Mouse (Mus musculus): ENCODE measurements at regions not wholly inside any gene's neighbourhood (a gene's known extent, or its start where the extent isn't known, plus 50 kb on each side); places are given as distances from the start of the nearest gene placed in this dataset.
"Not testable (repeated sequence)": the region's sequence is repeated elsewhere in the genome, so short reads cannot be mapped to it uniquely, and the experiment has no call there.

DNA sequence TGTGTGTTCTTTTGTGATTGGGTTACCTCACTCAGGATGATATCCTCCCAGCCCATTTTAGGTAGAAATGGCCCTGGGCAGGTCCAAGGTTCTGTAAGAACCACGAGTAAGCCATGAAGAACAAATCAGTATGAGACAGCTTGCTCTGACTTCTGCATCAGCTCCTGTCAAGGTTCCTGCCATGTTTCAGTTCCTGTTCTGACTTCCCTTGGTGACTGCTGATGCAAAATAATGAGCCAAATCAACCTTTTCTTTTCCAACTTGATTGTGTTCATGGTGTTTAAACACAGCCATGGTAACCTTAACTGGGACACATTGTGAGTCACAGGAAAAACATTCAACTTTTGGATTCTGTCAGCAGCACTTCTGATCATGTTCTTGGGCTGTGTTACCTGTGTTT lies 667.4 kb upstream of the Igfbp7 start:
- DNase-seq (ENCODE audit: low spot score in 2 of 2) = no peak

DNA sequence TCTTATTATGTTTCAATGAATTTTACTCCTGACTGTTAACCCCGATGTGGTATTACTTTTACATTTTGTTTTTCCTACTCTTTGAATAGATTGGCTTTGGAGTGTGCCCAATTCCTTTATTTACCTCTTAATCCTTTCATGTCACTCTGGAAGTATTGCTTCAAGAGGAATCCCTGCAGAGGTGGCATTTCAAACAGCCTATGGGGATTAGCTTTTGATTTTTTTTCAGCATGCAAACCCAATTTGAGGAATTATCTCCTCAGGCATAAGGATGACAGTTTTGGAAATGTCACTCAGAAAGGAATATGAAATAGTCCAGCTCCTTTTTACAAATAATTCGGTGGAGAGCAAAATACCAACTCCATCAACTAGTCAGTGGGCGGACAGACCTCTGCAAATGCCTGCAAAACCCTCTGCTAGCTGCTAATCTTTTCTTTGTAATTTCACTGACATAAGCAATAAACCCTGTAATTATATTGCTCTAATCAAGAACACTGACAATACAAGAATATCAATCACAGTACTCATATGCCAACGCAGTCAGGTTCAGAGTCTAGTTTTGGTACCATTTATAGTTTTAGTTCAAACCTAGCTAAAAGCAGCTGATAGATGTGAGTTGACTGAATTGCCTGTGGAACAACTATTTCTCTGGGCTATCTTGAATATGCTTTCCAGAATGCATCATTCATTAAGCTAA lies 624.9 kb upstream of the Igfbp7 start:
- no peak for DNase-seq (ENCODE audit: low spot score in 2 of 2)

DNA sequence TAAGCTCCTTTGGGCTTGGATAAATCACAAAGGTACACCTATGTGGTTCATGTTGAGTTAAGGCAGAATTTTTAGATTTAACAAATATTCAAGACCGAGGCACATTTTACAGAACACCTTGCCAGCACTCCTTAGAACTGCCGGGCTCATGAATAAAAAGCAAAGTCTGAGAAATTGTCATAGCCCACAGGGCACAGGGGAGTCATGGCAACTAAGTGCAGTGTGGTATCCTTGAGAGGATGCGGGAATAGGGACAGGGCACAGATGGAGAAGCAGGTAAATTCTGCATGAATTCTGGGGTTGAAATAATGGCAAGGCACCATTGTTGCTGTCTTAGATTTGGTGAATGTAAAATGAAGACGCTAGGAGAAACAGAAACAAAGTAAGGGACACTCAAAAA lies 609.7 kb upstream of the Igfbp7 start:
- no peak for DNase-seq (ENCODE audit: low spot score in 2 of 2)

DNA sequence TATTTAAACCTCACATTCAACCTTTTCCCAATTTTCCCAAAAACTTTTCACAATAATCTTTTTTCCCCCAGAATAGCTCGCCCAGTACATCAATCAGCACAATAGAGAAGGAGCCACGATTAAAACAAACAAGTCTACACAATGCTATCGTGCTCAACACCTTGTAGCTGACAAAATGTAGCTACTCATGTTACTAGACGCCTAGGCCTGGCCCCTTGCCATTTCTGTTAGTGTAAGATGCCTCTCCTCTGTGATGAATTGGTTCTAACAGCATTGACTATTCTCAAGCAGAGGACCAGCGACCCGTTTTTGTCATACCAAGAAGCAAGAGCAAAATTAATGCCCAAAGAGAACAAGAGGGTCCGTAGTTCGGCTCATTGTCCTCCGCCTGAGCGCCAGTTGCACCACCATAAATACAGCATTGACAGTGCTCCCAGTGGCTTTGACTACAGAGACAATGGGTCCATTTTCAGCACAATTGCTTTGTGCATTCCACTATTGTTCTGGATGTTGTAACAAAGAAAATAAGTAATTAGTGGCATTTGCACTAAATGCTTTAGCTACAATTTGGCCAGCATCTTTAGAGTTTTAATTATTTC lies 578.7 kb upstream of the Igfbp7 start:
- DNase-seq (ENCODE audit: low spot score in 2 of 2) = no peak

DNA sequence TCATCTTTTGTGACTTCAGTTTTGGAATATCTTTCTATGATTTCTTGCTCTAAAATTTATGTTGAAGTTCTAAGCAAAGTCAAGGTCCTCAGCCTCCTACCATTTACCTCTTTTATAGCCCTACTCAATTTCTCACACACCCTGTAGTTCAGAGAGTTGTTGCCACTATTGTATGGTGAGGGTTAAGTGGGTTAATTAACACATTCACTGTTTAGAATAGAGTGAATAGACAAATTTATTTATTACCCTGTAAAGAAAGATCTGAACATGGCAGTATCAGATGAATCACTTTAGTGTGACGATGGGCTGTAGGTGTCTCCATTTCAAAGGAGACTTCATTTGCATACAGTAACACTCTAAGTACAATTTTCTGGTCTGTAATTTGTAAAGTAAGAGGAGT lies 577.4 kb upstream of the Igfbp7 start:
- no peak for DNase-seq (ENCODE audit: low spot score in 2 of 2)

DNA sequence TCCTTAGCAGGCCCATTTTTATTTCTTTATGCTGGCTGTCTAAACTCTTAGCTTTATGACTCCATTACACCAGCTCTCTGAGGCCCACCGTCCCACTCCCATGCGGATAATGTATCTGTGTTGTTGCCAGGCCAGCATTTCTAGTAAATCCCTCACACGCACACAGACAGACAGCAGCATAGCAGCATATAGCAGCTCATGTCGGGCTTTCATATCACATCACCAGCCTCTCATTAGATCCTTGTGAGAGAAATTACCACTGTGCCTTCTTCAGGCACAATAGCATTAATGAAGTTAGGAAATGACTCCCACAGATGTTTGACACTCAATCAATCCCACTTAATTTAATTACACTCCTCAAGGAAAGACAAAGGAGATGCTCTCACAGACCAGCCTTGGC lies 532.2 kb upstream of the Igfbp7 start:
- DNase-seq (ENCODE audit: low spot score in 2 of 2) = not testable (repeated sequence)

DNA sequence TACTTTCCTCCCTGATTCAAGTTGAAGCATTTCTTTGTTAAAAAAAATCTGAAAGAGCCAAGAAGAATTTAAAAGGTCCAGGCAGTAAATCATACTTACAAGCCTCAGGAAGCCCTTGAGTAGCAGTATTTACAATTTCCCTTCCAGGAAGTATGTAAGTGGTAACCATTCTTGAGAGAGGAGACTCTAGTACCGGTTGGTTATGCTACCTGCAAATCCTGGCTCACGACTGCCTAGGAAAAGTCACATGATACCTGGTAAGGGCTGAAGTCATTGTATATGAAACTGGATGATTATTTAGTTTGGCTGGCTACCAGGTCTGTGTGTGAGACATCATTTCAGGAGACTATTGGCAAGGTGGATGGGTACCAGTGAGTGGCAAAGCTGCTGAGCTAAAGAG lies 524.0 kb upstream of the Igfbp7 start:
- no peak for DNase-seq (ENCODE audit: low spot score in 2 of 2)

DNA sequence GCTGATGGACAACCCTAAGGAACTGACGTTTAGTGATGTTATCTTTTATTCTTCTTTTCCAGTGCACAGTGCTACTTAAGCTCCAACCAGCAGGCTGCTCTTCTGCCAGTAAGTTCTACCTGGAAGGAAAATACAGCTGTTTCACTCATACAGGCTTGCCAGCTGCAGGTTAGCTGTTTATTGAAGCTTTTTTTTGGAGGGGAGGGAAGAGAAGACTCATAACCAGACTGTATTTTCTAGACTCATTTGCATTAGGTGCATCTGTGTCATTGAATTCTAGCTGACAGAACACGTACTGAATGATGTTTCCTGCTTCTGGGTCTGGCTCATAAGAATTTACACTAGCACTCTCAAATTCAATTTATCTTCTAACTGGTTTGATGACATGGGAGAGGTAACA lies 513.3 kb upstream of the Igfbp7 start:
- DNase-seq (ENCODE audit: low spot score in 2 of 2) = no peak

DNA sequence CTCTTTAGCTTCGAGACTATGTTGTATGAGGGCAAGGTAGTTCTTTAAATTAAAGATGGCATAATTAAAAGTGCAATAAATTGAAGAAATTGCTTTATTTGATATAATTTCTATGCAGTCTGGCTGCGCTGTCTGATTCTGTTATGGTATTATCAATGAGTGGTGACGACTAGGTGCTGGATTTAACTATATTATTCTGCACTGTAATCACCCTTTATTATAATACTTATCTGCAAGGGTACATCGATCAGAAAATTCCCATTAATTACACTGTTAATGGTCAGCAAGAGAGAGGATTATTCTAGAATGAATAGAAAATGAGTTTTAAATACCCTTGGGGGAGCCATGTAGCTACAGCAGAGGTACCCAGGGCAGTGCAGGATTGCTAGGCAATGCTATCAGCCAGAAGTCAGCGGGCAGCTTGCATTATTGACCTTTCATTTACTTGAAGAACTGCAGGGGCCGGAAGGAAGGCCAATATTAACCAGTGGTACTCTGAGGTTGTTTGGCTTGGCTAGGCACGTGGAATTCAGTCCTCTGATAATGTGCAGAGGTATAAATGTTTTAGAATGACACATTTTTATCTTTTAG lies 509.3 kb upstream of the Igfbp7 start:
- no peak for DNase-seq (ENCODE audit: low spot score in 2 of 2)

DNA sequence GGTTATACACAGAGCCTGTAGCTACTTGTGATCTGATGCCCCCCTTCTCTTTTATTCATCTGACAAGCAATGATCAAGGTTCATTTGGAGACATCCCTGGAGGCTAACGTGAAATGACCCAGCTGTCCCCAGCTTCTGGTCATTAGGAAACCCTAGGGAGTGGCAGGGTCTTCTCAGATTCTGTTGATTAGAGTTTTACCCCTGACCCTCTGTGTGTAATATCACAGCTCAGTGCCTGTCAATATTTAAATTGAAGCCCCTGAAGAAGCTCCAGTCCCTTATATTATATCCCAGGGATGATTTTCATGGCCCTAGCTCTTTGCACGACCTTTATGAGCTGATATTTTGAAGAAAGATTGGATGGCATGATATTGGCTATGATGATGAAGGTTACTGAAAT lies 508.5 kb upstream of the Igfbp7 start:
- DNase-seq (ENCODE audit: low spot score in 2 of 2) = no peak

DNA sequence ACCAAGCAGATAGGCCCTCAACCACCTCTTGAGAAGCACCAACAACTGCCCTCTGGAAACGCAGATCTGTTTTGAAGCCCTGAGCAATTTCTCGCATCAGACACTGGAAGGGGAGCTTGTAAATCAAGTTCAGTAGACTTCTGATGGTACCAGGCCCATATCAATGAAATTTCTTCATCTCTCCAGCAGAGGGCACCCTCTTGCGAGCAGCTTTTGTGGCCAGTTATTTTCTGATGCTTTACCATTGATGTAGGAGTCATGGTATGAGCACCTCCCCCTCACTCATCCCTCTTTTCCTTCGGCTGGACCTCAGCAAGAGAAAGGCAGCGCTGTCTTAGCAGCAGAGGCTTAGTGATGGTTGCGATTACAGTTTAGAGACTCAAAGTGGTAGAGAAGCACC lies 501.4 kb upstream of the Igfbp7 start:
- no peak for DNase-seq (ENCODE audit: low spot score in 2 of 2)

DNA sequence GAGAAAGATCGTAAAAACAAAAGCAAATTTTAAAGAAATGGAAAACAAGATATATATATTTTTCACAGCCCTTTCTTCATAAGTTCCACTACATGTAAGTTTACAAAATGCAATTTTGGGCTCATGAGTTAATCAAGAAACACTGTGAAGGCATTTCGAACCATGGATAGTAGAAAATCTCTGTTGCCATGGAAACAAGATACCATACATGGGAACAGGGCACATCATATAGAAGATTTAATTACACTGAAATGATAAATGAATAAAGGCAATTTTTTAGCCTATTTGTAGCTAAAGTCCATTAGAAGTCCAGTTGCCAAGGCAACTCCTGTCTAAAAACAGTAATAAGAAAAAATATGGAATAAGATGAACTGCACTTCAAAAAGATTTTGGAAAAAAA lies 484.2 kb upstream of the Igfbp7 start:
- not testable (repeated sequence) for DNase-seq (ENCODE audit: low spot score in 2 of 2)

DNA sequence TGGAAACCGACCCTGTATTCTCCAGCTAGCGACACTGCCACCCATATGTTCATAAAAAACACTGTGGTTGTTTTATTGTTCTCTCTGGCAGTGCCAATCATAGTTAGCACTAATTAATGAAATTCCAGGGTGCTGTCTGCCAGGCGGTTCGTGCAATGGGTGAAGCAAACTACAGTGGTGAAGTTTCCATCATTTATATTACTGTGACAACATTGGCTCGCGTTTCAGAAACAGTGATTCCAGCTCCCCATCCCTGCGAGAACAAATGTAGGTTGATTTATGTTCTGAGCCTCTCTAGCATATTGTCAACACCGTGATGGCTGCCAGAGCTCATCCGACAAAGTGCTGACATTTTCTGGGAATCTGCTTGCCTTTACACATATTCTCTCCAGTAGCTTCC lies 480.7 kb upstream of the Igfbp7 start:
- DNase-seq (ENCODE audit: low spot score in 2 of 2) = no peak

DNA sequence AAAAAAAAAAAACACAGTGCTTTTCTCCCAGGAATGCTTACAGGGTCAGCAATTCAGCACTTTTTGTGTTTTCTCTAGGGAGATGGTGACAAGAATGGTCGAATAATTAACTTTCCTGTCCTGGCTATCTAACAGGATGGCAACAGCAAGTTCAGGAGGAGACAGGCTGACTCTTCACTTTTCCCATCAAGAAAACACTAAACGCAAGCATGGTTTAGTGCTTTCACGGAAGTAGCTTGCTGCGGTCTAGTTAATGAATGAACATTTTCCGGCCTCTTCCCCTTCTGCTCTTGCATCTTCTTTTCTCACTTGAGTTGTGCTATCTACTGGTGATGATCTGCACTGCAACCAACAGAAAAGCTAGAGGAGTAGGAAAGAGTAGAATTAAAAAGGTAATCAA lies 463.6 kb upstream of the Igfbp7 start:
- no peak for DNase-seq (ENCODE audit: low spot score in 2 of 2)

DNA sequence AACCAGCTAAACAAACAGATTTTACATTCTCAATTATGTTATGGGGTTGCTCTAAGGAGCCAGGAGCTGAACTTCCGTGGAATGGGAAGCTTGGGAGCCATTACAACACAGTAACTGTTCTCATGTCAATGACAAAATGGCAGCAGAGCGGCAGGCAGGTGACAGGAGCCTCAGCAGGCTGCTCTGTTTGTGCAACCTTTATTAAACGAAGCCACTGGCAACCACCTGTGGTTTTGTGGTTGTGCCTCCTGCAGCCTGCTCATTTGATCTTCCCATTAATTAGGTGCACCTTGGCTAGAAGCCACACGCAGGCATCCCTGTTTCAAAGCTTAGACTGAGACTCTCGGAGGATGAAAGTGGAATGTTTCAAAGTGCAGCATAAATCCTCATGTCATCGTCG lies 457.5 kb upstream of the Igfbp7 start:
- no peak for DNase-seq (ENCODE audit: low spot score in 2 of 2)

DNA sequence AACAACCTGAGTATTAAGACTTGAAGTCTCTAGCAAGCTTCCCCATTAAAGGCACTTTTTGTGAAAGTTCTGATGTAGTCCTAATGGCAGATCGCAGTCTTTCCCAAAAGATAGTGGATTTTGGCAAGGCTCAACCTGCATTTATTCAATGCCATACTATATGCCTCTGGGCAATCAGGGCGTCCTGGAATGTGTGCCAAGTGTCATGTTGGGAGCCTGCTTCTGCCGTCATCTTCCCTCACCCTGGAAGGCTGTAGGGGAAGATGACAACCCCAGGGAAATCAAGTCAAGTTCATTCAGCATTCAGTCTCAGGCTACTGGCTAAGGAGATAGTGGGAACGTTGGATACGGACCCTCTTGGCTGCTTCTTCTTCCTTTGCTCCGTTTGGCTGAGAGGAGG lies 447.4 kb upstream of the Igfbp7 start:
- DNase-seq (ENCODE audit: low spot score in 2 of 2) = no peak

DNA sequence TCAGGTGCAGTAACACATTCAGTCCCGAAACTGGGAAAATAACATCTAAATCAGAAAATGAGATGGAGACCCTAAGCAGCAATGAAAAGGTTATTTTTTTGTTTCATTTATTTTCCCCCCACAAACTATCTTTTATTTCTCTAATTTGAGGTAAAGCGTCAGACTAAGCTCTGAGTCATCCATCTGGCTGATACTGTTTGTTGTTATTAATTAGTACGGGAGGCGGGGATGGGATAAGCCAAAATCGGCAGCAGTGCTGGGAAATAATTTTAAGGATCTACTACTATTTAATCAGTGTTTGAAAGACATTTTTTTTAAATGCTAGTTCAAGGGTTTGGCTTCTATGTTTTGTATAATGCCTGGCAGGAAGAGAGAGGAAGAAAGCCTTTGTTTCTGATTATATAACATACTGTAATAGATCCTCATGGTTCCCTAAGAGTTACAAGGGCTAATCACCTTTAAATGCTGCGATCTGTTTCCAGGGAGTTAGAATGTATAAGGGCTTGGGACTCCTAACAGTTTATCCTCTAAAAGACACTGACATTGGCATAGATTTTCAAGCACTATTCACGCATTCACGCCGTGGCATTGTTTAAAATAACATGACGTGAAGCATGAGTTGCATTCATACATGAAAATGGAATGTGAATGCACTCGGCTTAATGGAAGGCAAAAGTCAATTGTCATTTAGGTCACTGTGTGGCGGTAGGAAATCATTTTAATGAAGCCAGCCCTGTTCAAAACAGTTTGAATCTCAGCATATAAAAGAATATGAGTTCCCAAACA lies 446.4 kb upstream of the Igfbp7 start:
- DNase-seq (ENCODE audit: low spot score in 2 of 2) = no peak

DNA sequence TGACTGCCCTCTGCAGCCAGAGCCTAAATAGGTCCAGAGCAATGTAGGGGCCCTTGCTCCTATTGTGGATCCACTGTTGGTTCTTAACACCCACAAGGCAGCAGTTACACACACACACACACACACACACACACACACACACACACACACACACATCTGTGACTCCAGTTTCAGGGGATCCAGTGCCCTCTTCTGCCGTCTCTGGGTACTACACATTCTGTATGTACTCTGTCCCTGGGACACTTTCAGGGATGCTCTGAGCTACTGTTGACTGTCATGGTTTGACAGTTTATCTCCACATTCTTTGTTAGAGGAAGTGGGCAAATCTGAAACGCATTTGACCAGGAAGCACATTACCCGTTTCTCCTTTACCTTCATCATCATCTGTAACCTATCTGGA lies 443.8 kb upstream of the Igfbp7 start:
- no peak for DNase-seq (ENCODE audit: low spot score in 2 of 2)

DNA sequence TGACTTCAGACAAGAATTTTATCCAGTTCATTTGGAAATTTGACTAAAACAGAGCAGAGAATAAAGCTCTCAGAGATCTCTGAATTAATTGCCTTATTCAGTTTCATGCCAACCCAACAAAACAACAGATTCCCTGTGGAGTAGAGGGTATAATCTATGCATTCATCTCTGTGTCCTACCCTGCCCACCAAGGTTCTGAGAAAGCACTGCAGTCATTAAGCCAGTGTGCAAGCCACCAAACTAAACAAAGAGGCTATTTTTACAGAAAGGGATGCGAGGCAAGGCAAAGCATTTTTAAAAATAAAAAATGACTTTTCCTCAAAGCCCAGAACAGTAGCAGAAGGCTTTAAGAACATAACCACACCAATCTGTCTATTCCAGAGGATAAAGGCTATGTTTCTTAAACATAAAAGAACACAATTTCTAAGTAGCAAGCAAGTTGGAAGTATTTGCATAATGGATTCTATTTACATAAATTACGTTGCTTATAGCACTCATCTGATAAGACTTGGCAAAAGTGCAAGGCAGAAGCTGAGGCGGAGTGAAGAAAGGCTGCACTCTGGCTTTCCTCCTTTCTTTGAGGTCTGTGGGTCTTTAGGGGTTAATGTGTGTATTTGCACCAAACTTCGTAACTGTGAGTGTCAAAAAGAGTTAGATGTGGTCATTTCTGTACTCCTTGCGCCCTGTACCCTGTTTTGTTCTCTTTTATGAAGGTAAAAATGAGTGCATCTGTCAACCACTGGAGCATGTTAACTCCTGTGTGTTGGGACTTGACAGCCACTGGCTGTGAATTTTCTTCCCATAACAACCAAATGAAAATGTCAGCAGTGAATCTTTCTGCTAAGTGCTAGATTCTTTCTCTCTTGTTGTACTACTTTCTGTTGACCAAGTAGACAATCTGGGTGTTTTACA lies 430.6 kb upstream of the Igfbp7 start:
- DNase-seq (ENCODE audit: low spot score in 2 of 2) = no peak

DNA sequence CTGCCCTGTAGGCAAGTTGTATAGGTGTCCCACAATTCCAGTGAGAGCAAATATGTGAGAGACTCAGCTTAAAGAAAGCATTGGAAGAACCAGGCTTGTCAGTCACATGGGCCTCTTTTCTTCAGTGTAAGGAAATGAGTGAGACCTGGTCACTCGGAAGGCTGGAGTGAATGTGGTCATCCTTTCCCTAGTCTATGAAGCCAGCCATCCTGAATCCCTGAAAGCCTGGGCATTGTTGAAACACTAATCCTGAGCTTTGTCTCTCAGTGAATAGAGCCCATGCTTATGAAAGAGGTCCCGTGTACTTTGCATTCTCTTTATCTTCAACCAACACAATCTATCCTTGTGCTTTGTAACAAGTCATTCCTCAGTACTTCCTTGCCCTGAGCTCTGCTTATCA lies 420.1 kb upstream of the Igfbp7 start:
- DNase-seq (ENCODE audit: low spot score in 2 of 2) = no peak

DNA sequence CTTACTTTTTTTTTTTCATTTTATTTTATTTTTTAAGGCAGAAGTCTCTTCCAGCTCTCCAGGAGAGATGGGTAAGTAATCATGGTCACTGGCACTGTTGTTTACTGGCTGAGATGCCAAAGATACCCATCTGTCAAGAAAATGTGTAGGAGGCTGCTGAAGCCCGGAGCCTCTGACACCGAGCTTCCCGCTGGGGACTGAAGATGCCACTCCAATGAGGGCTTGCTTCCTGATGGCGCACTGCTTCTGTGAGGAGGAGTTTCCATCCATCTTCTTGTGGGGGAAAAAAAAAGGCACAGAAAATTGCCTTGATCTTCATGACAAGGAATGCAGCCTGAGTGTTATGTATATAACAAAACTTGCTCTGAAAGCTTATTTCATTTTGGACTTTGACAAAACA lies 418.2 kb upstream of the Igfbp7 start:
- no peak for DNase-seq (ENCODE audit: low spot score in 2 of 2)

Measured in urinary bladder, postnatal 36 days (tissue).